Mouse (Mus musculus) lung, postnatal 0 days (tissue): ENCODE data around the gene Gm21987.
A peak's percentile ranks its signal among the peaks of the same experiment; 100 is the strongest.

ENCODE experiments used
- CTCF ChIP-seq: IDR thresholded peaks from 2 replicates; pipeline ENCODE4 v1.5.1; 2016; ENCODE audit warnings: antibody characterized with exemption, mild to moderate bottlenecking
- EP300 ChIP-seq: IDR thresholded peaks from 2 replicates; pipeline ENCODE4 v1.6.1; 2016; ENCODE audit warnings: antibody characterized with exemption, mild to moderate bottlenecking, control low read depth

DNA sequence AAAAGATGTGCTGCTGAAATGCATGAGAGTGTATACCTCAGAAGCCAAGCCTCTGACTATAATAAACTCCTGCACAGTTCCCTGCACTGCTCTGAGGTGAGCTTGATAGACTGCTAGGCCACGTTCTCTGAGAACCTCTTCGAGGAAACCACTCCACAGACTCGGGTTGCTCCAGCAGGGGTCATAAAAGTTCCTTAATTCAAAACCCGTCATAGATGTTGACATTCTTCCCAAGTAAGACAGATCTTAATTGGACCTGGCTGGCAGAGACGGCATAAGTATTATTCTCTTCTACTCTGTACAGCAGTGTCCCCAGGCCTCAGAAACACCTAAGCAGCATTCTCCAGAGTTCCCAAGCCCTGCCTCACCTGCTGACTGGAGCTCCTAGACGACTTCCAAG, 4.1 kb downstream of the Gm21987 start:
- TF ChIP-seq CTCF = peak; percentile 18; the same call in 1 of the 2 replicates
- TF ChIP-seq EP300 = no peak
